Mouse (Mus musculus): ENCODE measurements around the gene Slc25a25. TPM values are rescaled to one million over a fixed set of nuclear protein-coding genes. Genes with fewer than 3 reads are reported as not detected.

The Slc25a25 gene
- polyA plus RNA-seq, 1 experiment from 2014 or later = 8.7 TPM

DNA sequence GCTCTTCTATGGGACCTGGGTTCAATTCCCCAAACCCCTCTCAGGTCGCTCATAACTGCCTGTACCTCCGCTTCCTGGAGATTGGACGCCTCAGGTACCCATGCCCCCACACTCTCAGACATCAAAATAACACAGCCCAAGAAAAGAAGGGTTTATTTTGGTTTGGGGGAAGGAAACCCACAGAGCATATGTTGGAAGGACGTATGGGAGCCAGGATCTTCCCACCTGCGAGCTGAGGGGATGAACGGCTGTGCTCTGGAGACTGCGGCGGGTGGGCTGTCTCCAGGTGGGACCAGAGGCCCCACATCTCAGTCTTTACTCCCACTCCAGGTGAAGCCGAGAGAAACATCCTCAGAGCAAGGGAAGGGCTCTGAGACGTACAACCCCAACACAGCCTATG lies 74.3 kb downstream of the Slc25a25 start:
- Histone ChIP-seq H3K9ac (no peak overlapping the region), H3K27ac (no peak overlapping the region), H3K4me3 (replicated peaks) (no peak overlapping the region), H3K4me2 (no peak overlapping the region), H3K4me1 (replicated peaks) (peaks cover 17% of the 10 kb centered on the region), H3K27me3 (no peaks in the 10 kb centered on the region), H3K9me3 (replicated peaks) (no peaks in the 10 kb centered on the region), H3K36me3 (peaks cover 73% of the 10 kb centered on the region)
- 87% methylated on average over 10 of the region's 10 CpGs for WGBS (ENCODE audit: insufficient replicate concordance)
- ATAC-seq (ENCODE audit: low read depth) (no peak), DNase-seq (no peak)

GRCm38 (mm10) chr2:32375317-32375940 lies 75.8 kb downstream of the Slc25a25 start:
- peaks cover 88% of the 10 kb centered on the region for H3K36me3 ChIP-seq
- H3K9ac ChIP-seq = no peak overlapping the region
- H3K4me3 ChIP-seq (replicated peaks) = no peak overlapping the region
- no peak overlapping the region for H3K4me2 ChIP-seq
- no peaks in the 10 kb centered on the region for H3K9me3 ChIP-seq (replicated peaks)
- H3K4me1 ChIP-seq (replicated peaks) = peaks cover 4% of the 10 kb centered on the region
- no peak for DNase-seq
- WGBS (ENCODE audit: insufficient replicate concordance) = 80% methylated on average over 13 of the region's 13 CpGs
- no peak for ATAC-seq (ENCODE audit: low read depth)
- no peak overlapping the region for H3K27ac ChIP-seq
- H3K27me3 ChIP-seq = no peaks in the 10 kb centered on the region

GRCm38 (mm10) chr2:32374191-32374590 lies 77.1 kb downstream of the Slc25a25 start:
- Histone ChIP-seq H3K27me3 (no peaks in the 10 kb centered on the region), H3K27ac (no peak overlapping the region), H3K4me3 (replicated peaks) (no peak overlapping the region), H3K4me2 (no peak overlapping the region), H3K36me3 (peaks cover 93% of the 10 kb centered on the region), H3K4me1 (replicated peaks) (no peaks in the 10 kb centered on the region), H3K9me3 (replicated peaks) (no peaks in the 10 kb centered on the region), H3K9ac (no peak overlapping the region)
- ATAC-seq (ENCODE audit: low read depth) = no peak
- no peak for DNase-seq
- 92% methylated on average over 10 of the region's 10 CpGs for WGBS (ENCODE audit: insufficient replicate concordance)

DNA sequence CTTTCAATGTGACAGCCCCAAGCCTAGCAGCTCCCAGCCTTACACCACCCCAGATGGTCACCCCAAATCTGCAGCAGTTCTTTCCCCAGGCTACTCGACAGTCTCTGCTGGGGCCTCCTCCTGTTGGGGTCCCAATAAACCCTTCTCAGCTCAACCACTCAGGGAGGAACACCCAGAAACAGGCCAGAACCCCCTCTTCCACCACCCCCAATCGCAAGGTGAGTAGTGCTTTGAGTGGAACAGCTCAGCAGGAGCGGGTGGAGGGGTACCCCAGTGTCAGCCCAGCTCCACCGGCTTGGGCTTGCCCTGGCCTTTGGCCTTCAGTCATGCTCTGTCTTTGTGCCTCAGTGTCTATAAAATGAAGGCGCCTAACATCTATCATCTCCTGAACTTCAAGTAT lies 83.9 kb downstream of the Slc25a25 start:
- Histone ChIP-seq H3K4me1 (replicated peaks) (peaks cover 21% of the 10 kb centered on the region), H3K27ac (no peak overlapping the region), H3K9ac (no peak overlapping the region), H3K36me3 (peaks cover 65% of the 10 kb centered on the region), H3K27me3 (no peaks in the 10 kb centered on the region), H3K4me3 (replicated peaks) (no peak overlapping the region), H3K4me2 (no peak overlapping the region), H3K9me3 (replicated peaks) (no peaks in the 10 kb centered on the region)
- DNase-seq = no peak
- no peak for ATAC-seq (ENCODE audit: low read depth)
- WGBS (ENCODE audit: insufficient replicate concordance) = 89% methylated on average over 5 of the region's 5 CpGs

Other genes with a start within 250 kb of the Slc25a25 start
- gene Pomt1, start 214.9 kb downstream of the Slc25a25 start, polyA plus RNA-seq (2015; fragmentation: Nextera tagmentation; extraction: Ambion mirVana) = 15.4 and 15.6 TPM in 2 replicates
- gene Uck1, start 191.3 kb downstream of the Slc25a25 start, polyA plus RNA-seq (2015; fragmentation: Nextera tagmentation; extraction: Ambion mirVana) = 28.0 and 30.1 TPM in 2 replicates
- 7.4 and 8.7 TPM in 2 replicates for gene Golga2, start 164.1 kb downstream of the Slc25a25 start, polyA plus RNA-seq (2015; fragmentation: Nextera tagmentation; extraction: Ambion mirVana)
- gene Swi5, start 163.4 kb downstream of the Slc25a25 start, polyA plus RNA-seq (2015; fragmentation: Nextera tagmentation; extraction: Ambion mirVana) = 218 and 237 TPM in 2 replicates
- gene Ciz1, start 99.1 kb downstream of the Slc25a25 start, polyA plus RNA-seq (2015; fragmentation: Nextera tagmentation; extraction: Ambion mirVana) = 14.8 and 21.1 TPM in 2 replicates
- gene Dnm1, start 98.1 kb downstream of the Slc25a25 start, polyA plus RNA-seq (2015; fragmentation: Nextera tagmentation; extraction: Ambion mirVana) = 0.65 and 0.81 TPM in 2 replicates
- gene 1110008P14Rik, start 69.5 kb downstream of the Slc25a25 start, polyA plus RNA-seq (2015; fragmentation: Nextera tagmentation; extraction: Ambion mirVana) = 35.3 and 39.2 TPM in 2 replicates
- 18.0 and 22.8 TPM in 2 replicates for gene Lcn2, start 63.2 kb downstream of the Slc25a25 start, polyA plus RNA-seq (2015; fragmentation: Nextera tagmentation; extraction: Ambion mirVana)
- gene Ptges2, start 55.5 kb downstream of the Slc25a25 start, polyA plus RNA-seq (2015; fragmentation: Nextera tagmentation; extraction: Ambion mirVana) = 14.1 and 15.5 TPM in 2 replicates
- gene Naif1, start 988 bp downstream of the Slc25a25 start, polyA plus RNA-seq (2015; fragmentation: Nextera tagmentation; extraction: Ambion mirVana) = 2.2 and 2.4 TPM in 2 replicates
- gene Fam102a, start 83.9 kb upstream of the Slc25a25 start, polyA plus RNA-seq (2015; fragmentation: Nextera tagmentation; extraction: Ambion mirVana) = 1.0 and 1.1 TPM in 2 replicates
- 60.4 and 64.2 TPM in 2 replicates for gene Dpm2, start 119.4 kb upstream of the Slc25a25 start, polyA plus RNA-seq (2015; fragmentation: Nextera tagmentation; extraction: Ambion mirVana)
- gene Pip5kl1, start 123.4 kb upstream of the Slc25a25 start, polyA plus RNA-seq (2015; fragmentation: Nextera tagmentation; extraction: Ambion mirVana) = 0.10 TPM in 1 of 2 replicates, not detected in the other
- not detected in 2 replicates for gene 9430097D07Rik, start 124.2 kb upstream of the Slc25a25 start, polyA plus RNA-seq (2015; fragmentation: Nextera tagmentation; extraction: Ambion mirVana)
- 13.5 and 14.1 TPM in 2 replicates for gene St6galnac4, start 135.7 kb upstream of the Slc25a25 start, polyA plus RNA-seq (2015; fragmentation: Nextera tagmentation; extraction: Ambion mirVana)
- 10.0 and 12.8 TPM in 2 replicates for gene St6galnac6, start 148.3 kb upstream of the Slc25a25 start, polyA plus RNA-seq (2015; fragmentation: Nextera tagmentation; extraction: Ambion mirVana)
- gene Ak1, start 170.3 kb upstream of the Slc25a25 start, polyA plus RNA-seq (2015; fragmentation: Nextera tagmentation; extraction: Ambion mirVana) = 2.2 and 2.3 TPM in 2 replicates
- 20.6 and 23.4 TPM in 2 replicates for gene Eng, start 195.2 kb upstream of the Slc25a25 start, polyA plus RNA-seq (2015; fragmentation: Nextera tagmentation; extraction: Ambion mirVana)